Mouse (Mus musculus): ENCODE measurements around the gene Gucy2e.

The Gucy2e gene

GRCm38 (mm10) chr11:69236926-69237260 lies at the start of gene Gucy2e:
TSS of gene Gucy2e (minus strand) at chr11:69237036.
- no peak for DNase-seq

DNA sequence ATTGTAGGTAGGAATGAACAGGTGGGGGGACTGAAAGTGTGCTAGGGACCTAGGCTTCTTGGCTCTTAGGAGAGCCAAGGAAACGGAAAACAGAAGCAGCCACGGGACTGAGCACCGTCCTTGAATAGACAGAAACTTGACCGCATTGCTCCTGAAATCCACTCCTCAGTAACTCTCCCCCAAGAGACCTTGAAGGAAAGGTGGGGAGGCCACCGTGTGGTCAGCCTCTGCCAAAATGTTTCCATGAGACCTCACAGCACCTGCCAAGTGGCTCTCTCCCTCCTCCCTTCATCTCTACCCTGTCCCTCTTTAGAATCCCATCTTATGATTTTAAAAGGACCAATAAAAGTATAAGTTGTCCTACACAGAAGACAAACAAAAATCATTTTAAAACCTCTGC lies 40.4 kb upstream of the Gucy2e start:
- DNase-seq = no peak

DNA sequence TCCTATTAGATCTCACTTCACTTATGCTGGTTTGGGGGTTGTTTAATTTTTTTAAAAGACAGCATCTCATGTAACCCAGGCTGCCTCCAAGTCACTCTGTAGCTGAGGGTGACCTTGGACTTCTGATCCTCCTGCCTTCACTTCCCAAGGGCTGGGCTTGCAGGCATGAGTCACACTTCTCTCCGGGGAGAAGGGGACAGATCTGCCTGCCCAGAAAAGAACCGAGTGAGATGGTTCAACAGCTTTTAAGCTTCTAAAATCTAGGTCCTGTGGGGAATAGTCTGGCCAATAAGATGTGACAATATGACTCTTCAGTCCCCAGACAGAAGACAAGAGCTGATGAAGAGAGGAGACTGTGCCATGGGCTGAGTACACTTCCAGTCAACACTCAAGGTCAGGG lies 39.2 kb upstream of the Gucy2e start:
- DNase-seq = no peak

- no peak for DNase-seq
Observed at GRCm38 (mm10) chr11:69275650-69276049, 38.8 kb upstream of the Gucy2e start.

DNA sequence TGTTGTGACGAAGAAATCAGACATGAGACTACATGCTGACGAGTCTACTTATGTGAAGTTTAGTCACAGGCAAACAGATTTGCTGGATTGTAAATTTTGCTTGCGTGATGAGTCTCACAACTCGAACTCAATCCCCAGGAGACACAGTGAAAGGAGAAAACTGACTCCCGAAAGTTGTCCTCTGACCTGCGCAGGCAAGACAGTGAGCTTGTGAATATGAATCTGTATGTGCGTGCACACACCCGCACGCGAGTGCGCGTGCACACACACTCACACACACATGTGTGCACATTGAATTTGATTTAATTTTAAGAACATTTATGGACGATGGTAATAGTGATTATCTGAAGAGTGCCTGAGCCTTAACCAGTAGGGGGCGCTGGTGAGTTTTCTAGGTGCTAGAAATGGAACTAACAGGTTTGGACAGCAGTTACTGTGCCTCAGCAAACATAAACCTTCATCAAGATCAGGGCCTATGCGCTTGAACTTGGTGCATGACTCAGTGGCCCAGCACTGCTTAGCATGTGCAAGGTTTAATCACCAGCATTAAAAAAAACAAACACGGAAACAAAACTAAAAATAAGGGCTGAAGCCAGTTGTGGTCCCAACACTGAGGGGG lies 35.4 kb upstream of the Gucy2e start:
- peak; percentile 46 to 86 for DNase-seq

DNA sequence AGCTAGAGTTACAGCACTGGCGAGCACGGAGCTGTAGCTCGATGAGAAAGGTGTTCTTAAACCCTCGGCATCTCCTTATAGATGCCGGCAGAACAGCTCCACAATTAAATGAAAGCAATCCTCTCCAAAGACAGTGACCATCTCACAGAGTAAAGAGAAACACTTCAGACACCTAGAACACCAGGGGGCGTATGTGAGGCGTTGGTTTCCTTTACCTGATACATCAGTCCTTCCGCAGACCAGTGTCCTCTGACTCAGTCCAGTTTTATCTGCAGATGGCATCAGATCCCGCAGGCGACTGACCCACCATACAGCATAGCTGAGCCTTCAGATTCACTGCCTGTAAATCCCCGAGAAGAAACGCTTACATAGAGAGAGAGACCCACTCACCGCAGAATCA lies 32.7 kb upstream of the Gucy2e start:
- DNase-seq = peak; percentile 34 to 75

DNA sequence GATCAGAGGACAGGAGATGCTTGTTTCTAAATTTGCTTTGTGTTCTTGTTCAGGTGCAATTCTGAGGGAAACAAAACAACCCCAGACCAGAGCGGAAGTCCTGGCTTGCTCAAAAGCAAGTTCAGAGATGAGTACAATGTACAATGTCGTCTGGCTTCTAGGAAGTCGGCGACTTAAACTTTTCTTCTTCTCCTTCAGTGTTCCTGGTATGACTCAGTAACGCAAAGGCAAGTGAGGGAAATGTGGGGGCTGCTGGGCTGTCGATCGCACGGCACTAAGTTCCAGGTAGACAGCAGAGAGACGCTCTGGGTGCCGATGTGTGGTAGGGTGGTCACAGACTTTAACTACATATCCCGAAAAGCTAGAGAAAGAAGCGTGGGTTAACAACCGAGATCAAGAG lies 31.3 kb upstream of the Gucy2e start:
- DNase-seq = no peak

DNA sequence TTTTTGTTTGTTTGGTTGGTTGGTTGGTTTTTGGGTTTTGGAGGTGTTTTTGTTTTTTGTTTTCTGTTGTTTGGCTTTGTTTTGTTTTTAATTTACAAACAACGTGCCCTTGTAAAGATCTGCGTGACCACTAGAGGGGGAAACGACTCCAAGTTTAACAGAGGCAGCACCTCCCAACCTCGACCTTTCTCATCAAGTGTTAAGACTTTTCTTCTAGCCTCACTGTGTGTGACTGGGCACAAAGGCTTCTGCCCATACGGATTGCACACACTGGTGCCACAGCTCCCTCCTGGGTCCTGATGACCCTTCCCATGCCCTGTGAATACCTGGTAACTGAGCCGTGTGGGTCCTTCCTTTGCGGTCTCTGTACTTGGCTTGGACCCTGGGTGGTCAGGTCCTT lies 30.5 kb upstream of the Gucy2e start:
- no peak for DNase-seq

DNA sequence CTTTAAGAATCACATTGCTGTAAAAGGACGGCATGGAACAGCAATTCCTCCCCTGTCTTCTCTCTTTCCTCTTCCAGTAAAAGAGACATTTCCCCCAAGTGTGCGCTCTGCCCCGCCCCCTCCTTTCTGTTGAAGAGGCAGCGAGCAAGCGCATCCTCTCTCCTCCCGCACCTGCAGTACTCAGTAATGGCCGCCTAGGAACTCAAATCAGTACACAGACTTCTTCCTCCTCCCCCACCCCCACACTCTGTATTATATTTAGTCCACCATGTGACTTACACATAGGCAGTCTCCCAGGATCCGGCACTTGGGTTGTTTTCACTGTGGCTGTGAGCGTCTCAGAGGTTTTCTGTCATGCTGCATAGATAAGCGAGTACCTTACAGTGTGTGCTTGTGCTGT lies 29.4 kb upstream of the Gucy2e start:
- DNase-seq = peak; percentile 23 to 38

GRCm38 (mm10) chr11:69265410-69265809 lies 28.6 kb upstream of the Gucy2e start:
- no peak for DNase-seq

DNA sequence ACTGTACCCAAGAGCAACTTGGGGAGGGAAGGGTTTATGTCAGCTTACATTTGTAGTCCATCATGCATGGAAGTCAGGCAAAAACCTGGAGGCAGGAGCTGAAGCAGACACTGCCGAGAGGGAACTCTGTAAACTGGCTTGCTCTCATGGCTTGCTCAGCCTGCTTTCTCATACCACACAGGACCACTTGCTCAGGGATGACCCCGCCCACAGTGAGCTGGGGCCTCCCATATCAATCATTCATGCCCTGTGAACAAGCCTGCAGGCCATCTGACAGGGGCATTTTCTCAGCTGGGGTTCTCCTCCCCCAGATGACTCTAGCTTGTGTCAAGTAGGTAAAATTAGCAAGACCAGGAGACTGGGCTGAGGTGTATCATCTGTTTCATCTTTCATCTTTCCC lies 27.4 kb upstream of the Gucy2e start:
- no peak for DNase-seq

DNA sequence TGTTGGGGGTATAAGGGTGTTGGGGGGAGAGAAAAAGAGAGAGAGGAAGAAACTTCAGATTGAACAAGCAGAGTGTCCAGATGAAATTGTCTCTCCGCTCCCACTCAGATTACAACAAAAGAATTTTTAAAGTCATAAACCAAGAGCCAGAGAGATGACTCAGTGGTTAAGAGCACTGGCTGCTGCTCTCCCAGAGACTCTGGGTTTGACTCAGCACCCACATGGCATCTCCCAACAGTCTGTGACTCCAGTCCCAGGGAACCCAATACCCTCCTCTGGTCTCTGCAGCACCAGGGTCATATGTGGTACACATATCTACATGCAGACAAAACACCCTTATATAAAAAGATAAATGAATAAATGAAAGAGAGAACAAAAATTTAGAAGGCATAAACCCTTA lies 23.3 kb upstream of the Gucy2e start:
- DNase-seq = no peak

- DNase-seq = peak in 1 of 2 experiments; percentile 52
Observed at GRCm38 (mm10) chr11:69258287-69258686, 21.5 kb upstream of the Gucy2e start.

GRCm38 (mm10) chr11:69257807-69258206 lies 21.0 kb upstream of the Gucy2e start:
- DNase-seq = no peak

GRCm38 (mm10) chr11:69257072-69257471 lies 20.2 kb upstream of the Gucy2e start:
- DNase-seq = no peak

DNA sequence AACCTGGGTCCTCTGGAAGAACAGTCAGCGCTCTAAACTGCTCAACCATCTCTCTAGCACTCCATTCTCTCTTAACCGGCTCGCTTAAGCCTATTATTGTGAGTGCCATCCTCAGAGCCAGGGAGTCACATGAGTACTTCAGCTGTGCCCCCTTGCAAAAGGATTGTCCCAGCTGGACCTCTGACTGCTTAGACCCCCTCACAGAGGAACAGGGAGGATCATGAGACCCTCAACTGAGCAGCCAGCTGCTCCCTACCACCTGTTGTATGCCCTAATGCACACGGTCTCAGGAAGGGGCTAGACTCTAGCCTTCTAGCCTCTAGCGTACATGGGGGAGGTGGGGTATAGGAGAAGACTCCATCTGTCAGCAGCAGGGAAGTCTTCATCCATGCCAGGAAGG lies 18.0 kb upstream of the Gucy2e start:
- no peak for DNase-seq

DNA sequence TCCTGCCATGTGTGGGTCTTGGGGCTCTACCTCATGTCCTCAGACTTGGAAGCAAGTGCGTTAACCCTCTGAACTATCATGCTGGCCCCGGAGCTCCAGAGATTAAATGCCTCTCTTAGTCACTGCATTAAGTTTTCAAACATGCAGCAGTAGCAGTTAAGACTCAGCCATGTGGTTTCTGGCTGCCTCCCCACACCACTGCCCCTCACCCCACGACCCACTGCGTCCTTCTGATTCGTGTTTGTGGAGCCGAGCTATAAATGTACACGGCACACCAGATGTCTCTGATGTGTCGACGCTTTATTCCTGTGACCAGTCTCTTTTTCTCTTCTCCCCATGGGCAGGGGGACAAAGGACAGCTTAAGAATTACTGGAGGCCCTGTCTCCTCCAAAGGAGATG lies 16.3 kb upstream of the Gucy2e start:
- no peak for DNase-seq

DNA sequence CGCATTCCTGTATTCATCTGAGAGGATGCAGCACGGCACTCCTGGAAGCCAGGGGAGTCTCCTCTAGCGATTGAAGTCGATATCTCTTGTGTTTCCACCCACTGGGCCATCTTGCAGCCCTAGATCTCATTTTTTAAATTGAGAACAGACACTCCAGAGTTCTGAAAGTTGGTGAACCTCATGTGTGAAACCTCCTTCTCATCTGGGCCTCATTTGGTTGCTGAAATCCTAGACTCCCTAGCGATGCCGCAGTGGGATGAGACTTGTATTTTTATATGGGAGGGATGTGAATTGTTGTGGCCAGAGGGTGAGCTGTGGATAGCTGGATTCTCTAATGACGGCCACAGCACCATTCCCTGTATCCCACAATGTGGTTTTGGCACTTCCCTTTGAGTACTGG lies 15.1 kb upstream of the Gucy2e start:
- no peak for DNase-seq

DNA sequence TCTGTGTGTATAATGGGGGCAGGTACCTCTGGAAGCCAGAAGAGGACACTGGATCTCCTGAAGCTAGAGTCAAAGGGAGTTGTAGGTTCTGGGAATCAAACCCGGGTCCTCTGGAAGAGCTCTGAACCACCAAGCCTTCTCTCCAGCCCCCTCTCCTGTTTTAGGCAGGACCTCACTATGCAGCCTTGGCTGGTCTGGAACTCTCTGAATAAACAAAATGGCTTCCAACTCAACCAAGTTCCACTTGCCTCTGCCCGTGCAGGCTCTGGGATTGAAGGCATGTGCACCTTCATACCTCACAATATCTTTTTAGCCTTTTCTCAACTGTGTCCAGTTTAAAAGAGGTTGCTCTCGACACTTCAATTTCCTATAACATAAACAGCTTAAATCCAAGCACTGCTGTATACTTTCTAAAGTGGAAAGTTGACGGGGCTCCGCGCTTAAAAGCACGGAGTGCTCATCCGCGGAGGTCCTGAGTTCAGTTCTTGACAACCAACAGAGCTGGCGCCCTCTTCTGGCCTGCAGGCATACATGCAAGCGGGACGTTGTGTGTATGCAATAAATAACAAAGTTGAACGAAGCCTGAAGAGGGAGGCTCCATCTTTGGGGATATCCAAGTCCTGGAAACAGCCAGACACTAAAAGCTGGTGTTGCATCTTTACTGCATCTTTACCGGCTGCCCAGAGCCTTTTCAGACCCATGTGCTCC lies 14.5 kb upstream of the Gucy2e start:
- DNase-seq = no peak

DNA sequence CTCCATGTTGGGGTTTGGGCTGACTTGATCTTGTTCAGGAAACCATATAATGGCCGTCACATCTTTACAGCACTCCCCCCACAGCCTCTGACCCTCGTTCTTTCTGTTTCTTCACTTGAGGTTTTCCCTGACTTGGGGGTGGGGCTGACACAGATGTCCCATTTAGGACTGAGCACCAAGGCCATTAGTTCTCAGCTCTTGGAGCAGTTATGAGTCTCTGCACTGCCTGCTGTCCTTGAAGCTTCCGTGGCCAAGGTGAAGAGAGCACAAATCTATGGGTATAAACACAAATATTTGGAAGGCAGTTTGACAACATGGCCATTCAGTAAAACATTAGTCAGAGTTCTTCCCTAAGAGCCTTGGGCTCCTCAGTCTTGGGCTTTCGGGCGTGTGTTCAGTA lies 13.3 kb upstream of the Gucy2e start:
- no peak for DNase-seq

GRCm38 (mm10) chr11:69249131-69249530 lies 12.3 kb upstream of the Gucy2e start:
- no peak for DNase-seq

DNA sequence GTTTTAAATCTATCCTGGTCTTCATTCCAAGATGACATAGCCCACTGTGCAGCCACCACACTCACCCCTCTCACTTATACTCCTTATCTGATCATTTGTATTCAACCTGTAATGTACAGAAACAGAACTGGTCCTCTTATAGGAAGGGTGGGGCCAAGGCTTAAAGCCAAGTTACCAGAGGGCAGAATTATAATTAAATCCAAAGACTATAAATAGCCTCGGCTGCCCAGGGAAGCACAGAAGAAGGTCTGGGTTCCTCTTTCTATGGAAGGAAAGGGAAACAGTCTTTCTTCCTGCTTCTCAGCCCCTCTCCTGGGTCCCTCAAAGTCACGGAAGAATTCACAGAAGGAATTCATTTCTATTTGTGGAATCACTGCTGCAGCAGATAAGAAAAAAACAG lies 8.8 kb upstream of the Gucy2e start:
- no peak for DNase-seq

- DNase-seq = no peak
Observed at GRCm38 (mm10) chr11:69244911-69245310, 8.1 kb upstream of the Gucy2e start.

GRCm38 (mm10) chr11:69236061-69236925 lies 543 bp downstream of the Gucy2e start:
- DNase-seq = no peak

Measured in spleen, adult 18-20 months (tissue).